Mouse (Mus musculus): ENCODE results near the gene Pip4k2a. TPM values are rescaled to one million over a fixed set of nuclear protein-coding genes. Genes with fewer than 3 reads are reported as not detected.

The Pip4k2a gene
- polyA plus RNA-seq, 1 experiment from 2014 or later: 14.2 TPM

DNA sequence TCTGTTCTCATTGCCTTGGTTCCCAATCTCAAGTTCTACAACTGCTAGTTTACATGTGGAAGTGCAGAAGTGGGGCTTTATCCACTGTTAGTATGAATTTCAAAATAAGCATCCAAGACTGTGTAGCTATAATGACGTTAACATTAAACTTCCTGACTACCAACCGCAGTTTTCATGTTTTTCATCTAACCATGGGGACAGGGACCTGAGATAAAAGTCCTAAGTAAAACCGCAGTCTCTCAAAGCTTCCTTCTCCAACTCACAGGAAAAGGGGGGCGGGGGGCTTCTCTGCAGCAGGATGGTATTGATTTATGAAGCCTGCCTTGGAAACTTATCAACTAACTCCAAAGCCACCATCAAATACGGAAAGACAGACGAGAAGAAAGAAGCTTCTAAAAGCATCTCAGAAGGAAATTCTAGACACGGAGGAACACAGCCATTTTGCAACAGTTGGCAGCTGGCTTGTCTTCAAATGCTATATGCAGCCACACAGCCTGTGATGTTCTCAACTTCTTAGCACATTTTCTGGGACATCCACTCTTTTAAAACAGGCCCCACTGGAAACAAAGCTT is 45.7 kb downstream of the Pip4k2a start:
- WGBS: 81% methylated on average over 7 of the region's 7 CpGs
- no peaks in the 10 kb centered on the region for H3K4me1 ChIP-seq (replicated peaks; ENCODE audit: control insufficient read depth, insufficient read depth, low read length)
- no peaks in the 10 kb centered on the region for H3K27me3 ChIP-seq (ENCODE audit: control insufficient read depth, insufficient read depth, low read length)
- ATAC-seq (ENCODE audit: low FRiP score) (no peak), DNase-seq (ENCODE audit: low spot score) (no peak)
- no peak overlapping the region for H3K9ac ChIP-seq
- H3K4me2 ChIP-seq (replicated peaks): no peak overlapping the region
- no peaks in the 10 kb centered on the region for H3K36me3 ChIP-seq (replicated peaks; ENCODE audit: control insufficient read depth, insufficient read depth)
- no peaks in the 10 kb centered on the region for H3K9me3 ChIP-seq (ENCODE audit: control insufficient read depth, low read length)
- no peak overlapping the region for H3K4me3 ChIP-seq (replicated peaks; ENCODE audit: low read length)
- H3K27ac ChIP-seq: no peak overlapping the region

DNA sequence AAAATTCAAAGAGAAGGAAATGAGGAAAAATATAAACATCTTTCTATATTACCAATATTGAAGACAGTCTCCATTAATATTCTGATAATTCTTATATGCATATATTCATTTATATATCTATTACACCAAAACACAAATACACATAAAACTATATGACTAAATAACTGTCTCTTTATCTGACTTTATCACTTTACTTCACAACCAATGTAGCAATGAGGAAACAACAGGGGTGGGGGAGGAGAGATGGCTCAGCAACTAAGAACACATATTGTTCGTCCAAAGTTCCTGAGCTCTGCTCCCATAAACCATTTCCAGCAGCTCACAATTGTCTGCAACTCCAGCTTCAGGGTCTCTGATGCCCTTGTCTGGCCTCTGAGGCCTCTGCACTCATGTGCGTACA is 47.2 kb downstream of the Pip4k2a start:
- H3K36me3 ChIP-seq (replicated peaks; ENCODE audit: control insufficient read depth, insufficient read depth): no peaks in the 10 kb centered on the region
- no peak overlapping the region for H3K9ac ChIP-seq
- no peak overlapping the region for H3K27ac ChIP-seq
- DNase-seq (ENCODE audit: low spot score): no peak
- no peak overlapping the region for H3K4me3 ChIP-seq (replicated peaks; ENCODE audit: low read length)
- ATAC-seq (ENCODE audit: low FRiP score): no peak
- WGBS: 87% methylated on average over 2 of the region's 2 CpGs
- H3K27me3 ChIP-seq (ENCODE audit: control insufficient read depth, insufficient read depth, low read length): no peaks in the 10 kb centered on the region
- H3K4me1 ChIP-seq (replicated peaks; ENCODE audit: control insufficient read depth, insufficient read depth, low read length): no peaks in the 10 kb centered on the region
- H3K9me3 ChIP-seq (ENCODE audit: control insufficient read depth, low read length): no peaks in the 10 kb centered on the region
- no peak overlapping the region for H3K4me2 ChIP-seq (replicated peaks)

DNA sequence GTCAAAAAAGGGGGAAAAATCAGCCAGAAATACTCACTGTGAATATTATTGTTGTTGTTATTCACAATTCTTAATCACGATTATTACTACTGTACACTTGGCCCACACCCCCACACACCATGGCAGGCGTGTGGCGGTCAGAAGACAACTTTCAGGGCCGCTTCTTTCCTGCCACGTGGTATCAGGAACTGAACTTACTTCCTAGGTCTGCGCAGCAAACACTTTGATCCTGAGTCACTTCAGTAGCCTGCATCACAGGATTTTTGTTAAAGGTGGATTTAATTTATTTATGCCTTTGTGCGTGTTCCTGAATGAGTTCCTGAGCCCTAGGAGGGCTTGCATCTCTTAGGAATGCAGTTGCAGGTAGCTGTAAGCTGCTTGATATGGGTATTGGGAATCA is 49.2 kb downstream of the Pip4k2a start:
- no peak for DNase-seq (ENCODE audit: low spot score)
- WGBS: 88% methylated on average over 7 of the region's 7 CpGs
- Histone ChIP-seq H3K4me1 (replicated peaks; ENCODE audit: control insufficient read depth, insufficient read depth, low read length) (no peaks in the 10 kb centered on the region), H3K9me3 (ENCODE audit: control insufficient read depth, low read length) (no peaks in the 10 kb centered on the region), H3K36me3 (replicated peaks; ENCODE audit: control insufficient read depth, insufficient read depth) (no peaks in the 10 kb centered on the region), H3K27ac (no peak overlapping the region), H3K4me3 (replicated peaks; ENCODE audit: low read length) (no peak overlapping the region), H3K9ac (no peak overlapping the region), H3K27me3 (ENCODE audit: control insufficient read depth, insufficient read depth, low read length) (no peaks in the 10 kb centered on the region), H3K4me2 (replicated peaks) (no peak overlapping the region)
- ATAC-seq (ENCODE audit: low FRiP score): no peak

- Histone ChIP-seq H3K4me2 (replicated peaks) (no peak overlapping the region), H3K4me3 (replicated peaks; ENCODE audit: low read length) (no peak overlapping the region), H3K9ac (no peak overlapping the region), H3K27ac (no peak overlapping the region), H3K27me3 (ENCODE audit: control insufficient read depth, insufficient read depth, low read length) (no peaks in the 10 kb centered on the region), H3K4me1 (replicated peaks; ENCODE audit: control insufficient read depth, insufficient read depth, low read length) (no peaks in the 10 kb centered on the region), H3K9me3 (ENCODE audit: control insufficient read depth, low read length) (no peaks in the 10 kb centered on the region), H3K36me3 (replicated peaks; ENCODE audit: control insufficient read depth, insufficient read depth) (no peaks in the 10 kb centered on the region)
- whole genome bisulfite sequencing: 70% methylated on average over 7 of the region's 7 CpGs
- DNase-seq (ENCODE audit: low spot score): no peak
- ATAC-seq (ENCODE audit: low FRiP score): no peak
Measured at GRCm38 (mm10) chr2:18947669-18948459, 50.1 kb downstream of the Pip4k2a start.

GRCm38 (mm10) chr2:18945438-18945837 is 52.5 kb downstream of the Pip4k2a start:
- Histone ChIP-seq H3K9me3 (ENCODE audit: control insufficient read depth, low read length) (no peaks in the 10 kb centered on the region), H3K9ac (no peak overlapping the region), H3K36me3 (replicated peaks; ENCODE audit: control insufficient read depth, insufficient read depth) (no peaks in the 10 kb centered on the region), H3K4me3 (replicated peaks; ENCODE audit: low read length) (no peak overlapping the region), H3K27ac (no peak overlapping the region), H3K4me2 (replicated peaks) (no peak overlapping the region), H3K27me3 (ENCODE audit: control insufficient read depth, insufficient read depth, low read length) (no peaks in the 10 kb centered on the region), H3K4me1 (replicated peaks; ENCODE audit: control insufficient read depth, insufficient read depth, low read length) (0 out of 2 replicates have a peak, but pooled peaks cover 4% of the 10 kb centered on the region)
- no peak for DNase-seq (ENCODE audit: low spot score)
- 75% methylated on average over 1 of the region's 1 CpGs for WGBS
- no peak for ATAC-seq (ENCODE audit: low FRiP score)

DNA sequence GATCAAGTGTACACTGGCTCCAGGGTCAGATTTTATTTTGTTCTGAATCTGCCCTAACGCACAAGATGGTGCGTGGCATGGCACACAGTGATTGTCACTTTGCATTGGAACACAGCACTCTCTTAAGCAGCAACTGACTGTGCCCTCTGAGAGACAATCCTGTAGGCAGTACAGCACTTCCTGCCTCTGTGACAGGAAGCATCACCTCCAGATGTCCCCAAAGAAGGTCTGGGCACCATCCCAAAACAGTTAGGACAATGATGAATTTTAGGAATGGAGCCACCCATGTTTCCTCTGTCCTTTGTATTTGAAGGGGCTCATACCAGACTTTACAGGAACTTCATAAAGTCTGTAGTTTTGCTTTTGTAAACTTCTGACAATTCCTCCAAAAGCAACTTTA is 54.0 kb downstream of the Pip4k2a start:
- 68% methylated on average over 2 of the region's 2 CpGs for WGBS
- Histone ChIP-seq H3K4me2 (replicated peaks) (no peak overlapping the region), H3K27ac (no peak overlapping the region), H3K9ac (no peak overlapping the region), H3K36me3 (replicated peaks; ENCODE audit: control insufficient read depth, insufficient read depth) (no peaks in the 10 kb centered on the region), H3K4me1 (replicated peaks; ENCODE audit: control insufficient read depth, insufficient read depth, low read length) (peaks cover 9% of the 10 kb centered on the region; the same call in 1 of the 2 replicates), H3K4me3 (replicated peaks; ENCODE audit: low read length) (no peak overlapping the region), H3K9me3 (ENCODE audit: control insufficient read depth, low read length) (no peaks in the 10 kb centered on the region), H3K27me3 (ENCODE audit: control insufficient read depth, insufficient read depth, low read length) (no peaks in the 10 kb centered on the region)
- ATAC-seq (ENCODE audit: low FRiP score) (no peak), DNase-seq (ENCODE audit: low spot score) (no peak)

DNA sequence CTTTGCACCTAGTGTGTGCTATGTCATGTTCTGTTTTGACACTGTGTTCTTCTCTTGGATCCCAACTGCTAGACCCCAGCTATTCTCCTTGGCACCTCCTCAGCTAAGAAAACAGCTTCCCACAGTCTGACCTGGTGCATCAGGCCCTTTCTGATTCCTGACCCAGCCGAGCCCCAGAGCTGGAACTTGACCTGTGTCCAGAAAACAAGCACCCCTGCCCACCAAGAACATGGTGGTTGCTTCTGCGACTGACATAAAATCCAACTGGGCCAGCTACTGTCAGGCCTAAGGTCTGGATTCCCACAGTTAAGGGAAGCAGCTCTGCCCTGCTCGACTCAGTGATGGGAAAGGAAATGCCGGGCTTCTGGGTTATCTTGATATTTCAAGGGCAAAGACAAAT is 54.6 kb downstream of the Pip4k2a start:
- Histone ChIP-seq H3K4me2 (replicated peaks) (no peak overlapping the region), H3K4me3 (replicated peaks; ENCODE audit: low read length) (no peak overlapping the region), H3K27me3 (ENCODE audit: control insufficient read depth, insufficient read depth, low read length) (no peaks in the 10 kb centered on the region), H3K4me1 (replicated peaks; ENCODE audit: control insufficient read depth, insufficient read depth, low read length) (peaks cover 10% of the 10 kb centered on the region; the same call in 1 of the 2 replicates), H3K36me3 (replicated peaks; ENCODE audit: control insufficient read depth, insufficient read depth) (no peaks in the 10 kb centered on the region), H3K9ac (no peak overlapping the region), H3K9me3 (ENCODE audit: control insufficient read depth, low read length) (no peaks in the 10 kb centered on the region), H3K27ac (no peak overlapping the region)
- ATAC-seq (ENCODE audit: low FRiP score): no peak
- 77% methylated on average over 4 of the region's 4 CpGs for WGBS
- DNase-seq (ENCODE audit: low spot score): no peak

- ATAC-seq (ENCODE audit: low FRiP score) (no peak), DNase-seq (ENCODE audit: low spot score) (no peak)
- Histone ChIP-seq H3K4me1 (replicated peaks; ENCODE audit: control insufficient read depth, insufficient read depth, low read length) (peaks cover 15% of the 10 kb centered on the region; the same call in 1 of the 2 replicates), H3K9me3 (ENCODE audit: control insufficient read depth, low read length) (no peaks in the 10 kb centered on the region), H3K27ac (no peak overlapping the region), H3K4me2 (replicated peaks) (no peak overlapping the region), H3K27me3 (ENCODE audit: control insufficient read depth, insufficient read depth, low read length) (no peaks in the 10 kb centered on the region), H3K4me3 (replicated peaks; ENCODE audit: low read length) (no peak overlapping the region), H3K9ac (no peak overlapping the region), H3K36me3 (replicated peaks; ENCODE audit: control insufficient read depth, insufficient read depth) (no peaks in the 10 kb centered on the region)
- 84% methylated on average over 12 of the region's 12 CpGs for WGBS
Measured at GRCm38 (mm10) chr2:18940693-18941270, 57.1 kb downstream of the Pip4k2a start.

GRCm38 (mm10) chr2:18938923-18939329 is 59.0 kb downstream of the Pip4k2a start:
- WGBS: 32% methylated on average over 8 of the region's 8 CpGs
- Histone ChIP-seq H3K4me1 (replicated peaks; ENCODE audit: control insufficient read depth, insufficient read depth, low read length) (peaks cover 15% of the 10 kb centered on the region; the same call in 1 of the 2 replicates), H3K36me3 (replicated peaks; ENCODE audit: control insufficient read depth, insufficient read depth) (no peaks in the 10 kb centered on the region), H3K27me3 (ENCODE audit: control insufficient read depth, insufficient read depth, low read length) (no peaks in the 10 kb centered on the region), H3K4me3 (replicated peaks; ENCODE audit: low read length) (no peak overlapping the region), H3K4me2 (replicated peaks) (no peak overlapping the region), H3K9me3 (ENCODE audit: control insufficient read depth, low read length) (no peaks in the 10 kb centered on the region), H3K9ac (no peak overlapping the region), H3K27ac (no peak overlapping the region)
- ATAC-seq (ENCODE audit: low FRiP score) (no peak), DNase-seq (ENCODE audit: low spot score) (no peak)
